ENCODE assay signal across 14 mouse cellular contexts in genomic region chr2:167056210-167056941, GRCm38 (mm10).
"Had no signal": no experiment of that assay in that cellular context is flagged by ENCODE, and none has a peak within 500 bp of the region (broad histone marks: within the 10 kb centered on the region; RNA-seq: fewer than 3 reads in every experiment).

No protein-coding gene starts in this region.

- DNase-seq: liver, postnatal 0 days; lung, adult 2 months; right cerebral cortex, postnatal 14 days; thymus, adult 2 months; thymus, postnatal 25 days; thymus, postnatal 4 days had no signal

- H3K9me3 ChIP-seq: lung, embryonic 15.5 days; megakaryocyte, embryonic 14.5 days; midbrain, embryonic 13.5 days; midbrain, embryonic 15.5 days; stomach, embryonic 15.5 days had no signal

- H3K4me3 ChIP-seq: lung, embryonic 15.5 days; megakaryocyte, embryonic 14.5 days; midbrain, embryonic 13.5 days; midbrain, embryonic 15.5 days; neural tube, embryonic 12.5 days; stomach, embryonic 15.5 days had no signal

- ATAC-seq: liver, postnatal 0 days; midbrain, embryonic 13.5 days; midbrain, embryonic 15.5 days had no signal

- H3K27ac ChIP-seq: midbrain, embryonic 13.5 days; midbrain, embryonic 15.5 days; neural tube, embryonic 12.5 days; stomach, embryonic 15.5 days; stomach, postnatal 0 days had no signal

- H3K27me3 ChIP-seq: lung, embryonic 15.5 days; megakaryocyte, embryonic 14.5 days; midbrain, embryonic 13.5 days; midbrain, embryonic 15.5 days; neural tube, embryonic 12.5 days; stomach, embryonic 15.5 days had no signal

- H3K9ac ChIP-seq: liver, postnatal 0 days; lung, embryonic 15.5 days; midbrain, embryonic 13.5 days; midbrain, embryonic 15.5 days; neural tube, embryonic 12.5 days; stomach, embryonic 15.5 days had no signal

- H3K4me2 ChIP-seq: lung, embryonic 15.5 days; midbrain, embryonic 11.5 days; midbrain, embryonic 13.5 days; midbrain, embryonic 15.5 days; neural tube, embryonic 12.5 days; stomach, embryonic 15.5 days had no signal
